Mouse (Mus musculus) lung, postnatal 10 days (tissue): ENCODE results near the gene Il12b.
A peak's percentile ranks its signal among the peaks of the same experiment; 100 is the strongest.

ENCODE experiments used
- DNase-seq: peaks from one replicate; pipeline ENCODE4 v3.0.0; 2021

The Il12b gene

GRCm38 (mm10) chr11:44399763-44400162 is at the start of gene Il12b:
Il12b (plus strand) TSS chr11:44400063.
- DNase-seq, result no peak

DNA sequence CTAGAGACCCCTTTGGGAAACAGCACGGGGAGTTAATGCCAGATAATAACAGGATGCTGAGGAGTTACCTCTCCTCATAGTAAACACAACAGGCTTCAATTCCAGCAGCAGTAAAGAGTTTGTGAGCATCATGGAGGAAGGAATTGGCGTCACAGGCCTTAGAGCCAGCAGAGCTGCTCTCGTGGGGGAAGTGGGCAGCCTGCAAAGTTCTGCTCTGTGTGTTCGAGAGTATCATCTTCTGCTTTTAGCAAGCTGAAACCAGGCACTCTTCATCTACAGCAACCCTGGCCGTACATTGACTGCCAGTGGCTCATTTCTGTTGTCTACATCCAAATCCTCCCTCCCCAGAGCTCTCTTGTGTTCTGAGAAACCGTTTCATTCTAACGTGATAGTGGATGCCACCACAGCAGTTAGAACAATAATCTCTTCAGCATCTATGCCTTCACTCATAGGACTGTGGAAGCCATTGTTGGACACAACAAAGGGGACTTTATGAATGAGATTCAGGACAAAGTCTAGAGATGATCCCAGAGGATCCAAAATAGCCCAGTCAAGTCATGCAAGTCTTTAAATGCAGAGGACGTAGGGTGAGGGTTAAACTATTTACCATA is 44.9 kb upstream of the Il12b start:
- no peak for DNase-seq

DNA sequence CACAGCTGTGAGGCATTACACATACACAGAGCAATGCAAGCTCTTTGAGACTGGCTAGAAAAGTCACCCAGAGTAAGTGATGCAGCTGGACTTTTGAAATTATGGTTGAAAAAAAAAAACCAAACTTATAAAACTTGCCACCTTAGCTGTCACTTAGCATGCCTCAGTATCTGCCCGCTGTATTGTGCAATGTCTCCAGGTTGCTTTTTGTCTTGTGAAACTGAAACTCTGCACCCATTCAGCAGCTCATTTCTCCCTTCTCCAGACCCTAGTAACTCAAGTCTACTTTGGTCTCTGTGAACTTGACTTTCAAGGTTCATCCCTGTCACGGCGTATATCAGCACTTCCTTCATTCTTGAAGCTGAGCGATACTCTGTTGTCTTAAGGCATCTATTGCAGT is 43.7 kb upstream of the Il12b start:
- no peak for DNase-seq

- no peak for DNase-seq
Measured at GRCm38 (mm10) chr11:44364536-44364935, 35.3 kb upstream of the Il12b start.

GRCm38 (mm10) chr11:44367711-44368110 is 32.2 kb upstream of the Il12b start:
- DNase-seq, result peak; percentile 52

DNA sequence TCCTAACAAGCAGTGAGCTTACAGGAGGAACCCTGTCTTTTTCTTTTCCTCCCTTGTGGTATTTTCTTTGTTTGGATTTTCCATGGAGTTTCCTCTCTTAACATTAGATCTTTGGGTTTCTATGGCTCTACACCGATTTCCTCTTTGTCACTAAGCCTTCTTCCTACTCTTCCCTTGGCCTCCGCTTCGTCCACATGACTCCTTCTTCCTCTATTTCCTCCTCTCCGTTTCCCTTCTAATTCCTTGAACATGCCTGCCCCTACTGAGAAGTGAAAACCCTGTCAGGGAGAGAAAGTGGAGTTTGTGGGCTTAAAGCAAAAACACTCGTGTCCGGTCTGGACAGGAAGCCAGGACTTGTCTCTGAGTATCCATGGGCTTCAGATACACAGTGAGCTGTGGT is 27.0 kb upstream of the Il12b start:
- DNase-seq, result no peak

DNA sequence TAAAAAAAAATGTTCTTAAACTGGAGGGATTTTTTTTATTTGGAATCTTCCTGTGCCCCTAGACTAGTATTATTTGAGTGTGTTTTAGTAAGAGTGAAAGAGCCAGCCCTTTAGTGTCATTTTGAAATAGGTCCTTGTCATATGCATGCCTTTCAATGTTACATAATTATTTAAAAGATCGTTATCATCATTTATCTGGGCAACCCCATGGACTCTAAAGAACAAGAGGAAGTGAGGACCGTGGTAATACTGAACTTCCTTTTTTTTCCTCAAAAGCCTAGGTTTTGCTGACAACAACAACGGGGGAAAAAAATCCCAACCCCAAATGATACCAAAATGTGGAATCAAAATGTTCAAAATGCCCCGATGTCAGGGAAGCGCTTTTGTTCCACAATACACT is 22.0 kb upstream of the Il12b start:
- DNase-seq, result no peak

DNA sequence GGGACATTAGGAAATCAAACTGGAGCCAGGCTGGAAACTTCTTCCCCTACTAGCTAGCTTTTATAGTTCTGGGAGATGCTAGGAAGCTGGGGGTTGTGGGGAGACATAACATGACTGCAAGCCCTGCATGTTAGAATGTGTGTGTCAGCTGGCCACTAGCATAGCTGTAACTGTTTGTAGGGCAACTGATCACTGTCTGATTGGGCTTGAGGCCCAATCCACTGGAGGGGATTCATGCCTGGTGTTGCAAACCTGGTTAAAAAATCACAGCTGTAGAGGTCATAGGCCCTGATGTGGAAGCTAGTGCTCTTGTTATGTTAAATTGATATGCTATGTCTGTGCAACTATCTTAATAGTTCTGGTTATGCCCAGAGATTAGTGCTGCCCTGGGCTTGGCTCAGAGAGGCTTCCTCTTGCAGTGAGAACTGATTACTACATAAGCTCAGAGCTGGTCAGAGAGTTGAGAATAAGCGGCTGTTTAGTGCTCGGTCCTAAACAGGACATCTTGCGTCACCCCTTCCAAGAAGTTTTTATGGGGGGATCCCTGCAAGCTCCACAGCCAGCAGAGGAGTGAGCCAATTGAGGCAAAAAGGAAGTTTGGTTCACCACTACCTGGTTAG is 19.3 kb upstream of the Il12b start:
- DNase-seq, result no peak

DNA sequence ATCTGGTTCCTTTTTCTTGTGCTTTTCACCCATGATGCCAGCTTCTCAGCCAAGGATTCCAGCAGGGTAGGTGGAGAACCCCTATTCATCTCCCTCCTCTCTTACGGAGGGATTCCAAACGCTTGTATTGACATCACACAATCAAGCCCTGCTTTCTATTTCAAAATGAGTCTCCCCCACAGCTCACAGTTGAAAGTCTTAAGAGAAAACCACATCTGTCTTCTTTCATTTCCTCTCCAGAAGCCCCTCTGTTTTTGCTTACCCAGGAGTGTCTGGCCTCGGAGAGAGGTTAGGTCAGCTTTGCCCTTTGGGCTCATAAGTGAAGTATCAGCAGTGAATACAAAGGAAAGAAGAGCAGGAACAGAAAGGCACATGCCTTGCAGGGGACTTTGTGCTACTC is 17.7 kb upstream of the Il12b start:
- no peak for DNase-seq

- no peak for DNase-seq
Measured at GRCm38 (mm10) chr11:44387031-44387430, 12.8 kb upstream of the Il12b start.

- no peak for DNase-seq
Measured at GRCm38 (mm10) chr11:44389993-44390701, 9.7 kb upstream of the Il12b start.

DNA sequence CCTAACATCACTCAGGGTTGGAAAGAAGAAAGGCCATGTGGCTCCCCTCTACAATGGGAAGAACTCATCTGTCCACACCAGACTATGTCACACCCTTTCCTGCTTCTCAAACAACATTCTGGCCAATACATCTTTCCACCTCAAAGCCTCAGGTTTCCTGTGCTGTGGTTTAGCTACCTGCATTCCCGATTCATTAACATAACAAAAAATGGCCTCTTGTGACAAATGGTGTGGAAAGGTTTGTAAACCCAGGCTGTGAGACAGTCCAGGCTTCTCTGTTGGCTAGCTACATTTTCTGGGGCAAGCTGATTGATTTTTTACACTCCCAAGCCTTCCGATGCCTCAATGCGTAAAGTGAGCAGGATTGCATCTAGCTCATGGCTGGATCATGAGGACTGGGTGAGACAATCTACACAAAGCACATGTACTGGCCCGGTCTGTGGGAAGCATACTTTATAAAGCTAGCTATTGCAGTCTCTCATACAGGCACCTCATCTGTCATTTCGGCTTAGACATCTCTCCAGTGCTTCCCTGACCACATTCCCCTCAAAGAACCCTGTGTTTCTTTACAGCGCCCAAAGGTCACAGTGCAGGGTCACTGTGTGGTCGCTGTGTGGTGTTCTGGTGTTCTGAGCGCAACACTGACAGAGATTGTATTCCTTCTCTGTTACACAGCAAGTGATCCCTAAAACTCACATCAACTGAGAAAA is 6.6 kb upstream of the Il12b start:
- peak; percentile 44 for DNase-seq

- DNase-seq, result no peak
Measured at GRCm38 (mm10) chr11:44395401-44395800, 4.5 kb upstream of the Il12b start.

GRCm38 (mm10) chr11:44397551-44397950 is 2.3 kb upstream of the Il12b start:
- no peak for DNase-seq

GRCm38 (mm10) chr11:44398356-44398755 is 1.5 kb upstream of the Il12b start:
- DNase-seq, result no peak

DNA sequence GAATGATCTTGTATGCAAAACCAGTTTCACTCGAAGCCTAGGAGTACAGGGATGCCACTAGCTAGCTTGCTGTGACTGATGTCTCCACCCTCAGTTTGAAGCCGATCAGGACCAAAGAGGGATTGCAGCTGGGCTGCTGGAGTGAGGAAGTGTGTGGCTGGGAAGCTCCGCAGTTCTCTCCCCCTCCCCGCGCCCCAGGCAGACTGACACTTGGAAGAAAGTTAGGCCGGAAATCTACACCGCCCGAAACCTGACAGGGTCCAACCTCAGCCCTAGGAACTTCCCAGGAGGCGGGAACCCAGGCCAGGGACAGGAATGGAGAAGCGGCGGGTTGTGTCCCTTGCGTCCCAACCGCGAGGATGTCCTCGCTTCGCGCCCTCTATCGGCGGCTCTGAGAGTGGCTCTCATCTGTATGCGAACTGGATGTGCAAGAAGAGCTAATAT is 1.1 kb upstream of the Il12b start:
- peak; percentile 85 for DNase-seq

GRCm38 (mm10) chr11:44401635-44402548 is 2.0 kb downstream of the Il12b start:
- peak; percentile 36 for DNase-seq

DNA sequence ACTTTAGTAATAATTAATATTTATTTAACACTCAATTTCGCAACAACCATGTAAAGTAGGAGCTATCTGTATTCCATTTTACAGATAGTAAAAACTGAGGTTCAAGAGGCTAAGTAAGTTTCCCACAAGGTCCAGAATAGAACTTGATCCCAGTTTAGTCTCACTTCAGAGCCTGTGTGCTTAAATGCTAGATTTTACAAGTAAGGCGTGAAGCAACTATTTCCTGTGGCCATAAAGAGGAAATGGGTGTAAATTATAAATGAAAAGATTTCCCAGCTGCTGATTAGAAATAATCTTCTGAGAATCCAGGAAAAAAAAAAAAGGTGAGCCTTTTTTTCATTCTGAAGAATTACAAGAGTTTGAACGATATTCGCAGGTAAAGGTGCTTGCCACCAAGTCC is 5.2 kb downstream of the Il12b start:
- no peak for DNase-seq

- DNase-seq, result no peak
Measured at GRCm38 (mm10) chr11:44405961-44406360, 6.1 kb downstream of the Il12b start.

DNA sequence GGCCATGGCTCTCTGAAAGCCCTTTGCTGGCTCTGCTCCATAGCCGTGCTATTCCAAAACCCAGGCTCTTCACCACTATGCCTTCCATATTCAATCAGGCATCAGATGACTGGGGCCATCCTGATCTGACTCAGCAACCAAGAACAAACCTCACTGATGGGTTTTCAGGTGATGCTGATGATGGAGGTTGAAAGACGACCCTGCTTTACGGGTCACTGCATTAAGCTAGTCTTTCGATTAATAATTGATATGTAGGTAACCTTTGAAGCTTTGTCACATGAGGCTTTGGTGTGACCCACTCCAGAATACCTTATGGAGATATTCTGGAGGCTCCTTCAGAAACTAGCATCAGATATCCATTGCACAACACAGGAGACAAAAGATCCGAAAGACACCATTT is 6.6 kb downstream of the Il12b start:
- no peak for DNase-seq

GRCm38 (mm10) chr11:44408626-44409025 is 8.8 kb downstream of the Il12b start:
- no peak for DNase-seq

GRCm38 (mm10) chr11:44410413-44410812 is 10.6 kb downstream of the Il12b start:
- DNase-seq, result no peak

- DNase-seq, result no peak
Measured at GRCm38 (mm10) chr11:44412276-44412675, 12.4 kb downstream of the Il12b start.
